Mouse (Mus musculus) hindbrain, postnatal 0 days (tissue): ENCODE results near the gene Bicc1. TPM values are rescaled to one million over a fixed set of nuclear protein-coding genes. Genes with fewer than 3 reads are reported as not detected.

ENCODE experiments used
- ATAC-seq: fragments of 200-750 bp; cut with Nextera tagmentation; 2 replicates; pipeline ENCODE4 v1.8.0; 2017; ENCODE audit warnings: mild to moderate bottlenecking, moderate TSS enrichment, moderate library complexity
- DNase-seq: peaks from one replicate; pipeline ENCODE4 v3.0.0-alpha.2; 2015; ENCODE audit warnings: low spot score
- H3K27ac ChIP-seq: fragments of 300-500 bp; sonication (generic); 2 replicates; pipeline ENCODE4 v1.5.1; 2014; ENCODE audit warnings: mild to moderate bottlenecking
- H3K27me3 ChIP-seq: fragments of 300-500 bp; sonication (generic); 2 replicates; pipeline ENCODE4 v1.6.1; 2014; ENCODE audit warnings: low read length, mixed read lengths; ENCODE audit not compliant: insufficient read depth
- H3K36me3 ChIP-seq: fragments of 300-500 bp; sonication (generic); 2 replicates; pipeline ENCODE4 v1.6.1; 2014; ENCODE audit warnings: low read length, mixed read lengths; ENCODE audit not compliant: insufficient read depth
- H3K4me1 ChIP-seq: fragments of 300-500 bp; sonication (generic); 2 replicates; pipeline ENCODE4 v1.6.1; 2014; ENCODE audit warnings: antibody characterized with exemption, low read length, mixed read lengths; ENCODE audit not compliant: insufficient read depth
- H3K4me2 ChIP-seq: fragments of 300-500 bp; sonication (generic); 2 replicates; pipeline ENCODE4 v1.6.1; 2014; ENCODE audit warnings: low read depth, mild to moderate bottlenecking, low read length, moderate library complexity, mixed read lengths
- H3K4me3 ChIP-seq: fragments of 300-500 bp; sonication (generic); 2 replicates; pipeline ENCODE4 v1.5.1; 2014; ENCODE audit warnings: low read length
- H3K9ac ChIP-seq: fragments of 300-500 bp; sonication (generic); replicated peaks from 2 replicates; pipeline ENCODE4 v1.6.1; 2014; ENCODE audit warnings: mild to moderate bottlenecking, low read length, moderate library complexity, mixed read lengths
- H3K9me3 ChIP-seq: fragments of 300-500 bp; sonication (generic); 2 replicates; pipeline ENCODE4 v1.6.1; 2016; ENCODE audit warnings: low read length, mixed read lengths
- CTCF ChIP-seq: IDR thresholded peaks from 2 replicates; pipeline ENCODE4 v1.5.1; 2016; ENCODE audit warnings: antibody characterized with exemption, control low read depth, low read depth
- WGBS: fragments of 180-500 bp; shearing (Covaris S2); extraction: QIAGEN DNeasy Blood & Tissue Kit; methylation state at CpG from one replicate; pipeline ENCODE4 v1.1.7; 2014; 5-methylcytosine and 5-hydroxymethylcytosine counted together
- polyA plus RNA-seq: library from polyadenylated mRNA; unstranded; fragments of >200 nt; fragmentation: Nextera tagmentation; extraction: Ambion mirVana; gene quantifications from 2 replicates; pipeline ENCODE4 v1.2.1, GENCODE M21; 2015
- total RNA-seq: library from RNA; depleted of rRNA; stranded (reverse); fragments of >200 nt; gene quantifications from 2 replicates; pipeline ENCODE4 v1.2.3, GENCODE M21; 2014; rRNA removed

Bicc1 gene
- total RNA-seq (2.9 and 5.1 TPM in 2 replicates), polyA plus RNA-seq (5.2 and 6.5 TPM in 2 replicates)

DNA sequence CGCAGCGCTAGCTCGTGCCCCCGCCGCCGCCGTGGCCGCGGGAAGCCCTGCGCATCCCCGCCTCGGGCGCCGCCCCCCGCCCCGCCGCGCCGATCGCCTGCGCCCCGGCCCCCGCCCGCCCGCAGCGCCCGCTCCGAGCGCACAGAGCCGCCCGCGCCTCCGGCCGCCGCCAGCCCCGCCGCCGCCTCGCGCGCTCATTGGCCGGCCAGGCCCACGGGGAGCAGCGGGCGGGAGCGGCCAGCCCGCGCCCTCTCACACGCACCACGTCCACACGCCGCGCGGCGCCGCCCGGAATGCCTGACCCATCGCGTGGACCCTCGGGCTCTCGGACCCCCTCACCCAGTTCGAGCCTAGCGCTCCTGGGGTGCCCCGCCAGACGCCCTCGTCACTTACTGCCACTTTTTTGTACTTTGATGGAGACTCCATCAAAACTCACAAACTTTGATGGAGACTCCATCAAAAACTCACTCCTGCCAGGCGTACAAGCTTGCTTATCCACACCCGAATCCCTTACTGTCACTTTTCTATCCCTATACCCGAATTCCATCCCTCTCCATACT lies at the start of gene Bicc1:
TSS of gene Bicc1 (minus strand) at position 25 of the 560 bp plus-strand sequence.
- H3K4me2 ChIP-seq = peak within 1 kb of the TSS; percentile 97
- DNase-seq = peak; percentile 64
- H3K9ac ChIP-seq = peak within 1 kb of the TSS; percentile 53
- WGBS = 1% methylated on average over 55 of the region's 69 CpGs
- H3K4me3 ChIP-seq = peak within 1 kb of the TSS; percentile 66
- H3K27ac ChIP-seq = peak within 1 kb of the TSS; percentile 62; the same call in 1 of the 2 replicates
- H3K36me3 ChIP-seq = no peaks in the 10 kb centered on the region
- no peak for TF ChIP-seq CTCF
- H3K4me1 ChIP-seq = no peaks in the 10 kb centered on the region
- no peaks in the 10 kb centered on the region for H3K27me3 ChIP-seq
- no peaks in the 10 kb centered on the region for H3K9me3 ChIP-seq
- ATAC-seq = peak; percentile 91

DNA sequence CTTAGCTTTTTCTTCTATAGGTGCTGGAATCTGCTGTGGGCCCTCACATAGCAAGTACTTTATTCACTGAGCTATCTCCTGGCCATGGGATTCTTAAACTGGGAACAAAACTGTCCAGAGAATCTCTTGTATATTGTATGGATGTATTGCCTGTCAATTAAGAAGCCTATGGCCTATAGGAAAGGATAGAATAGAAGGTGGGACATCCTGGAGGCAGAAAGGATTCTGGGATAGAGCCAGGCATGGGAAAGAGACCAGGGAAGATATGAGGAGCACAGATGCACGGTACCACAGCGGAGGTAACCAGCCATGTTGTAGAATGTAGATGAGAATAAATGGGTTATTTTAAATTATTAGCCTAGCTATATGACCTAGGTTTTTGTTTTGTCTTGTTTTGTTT lies 42.0 kb upstream of the Bicc1 start:
- Histone ChIP-seq H3K9me3 (no peaks in the 10 kb centered on the region), H3K9ac (no peak overlapping the region), H3K27ac (0 out of 2 replicates have a peak overlapping the region, but pooled peaks have one; percentile 48), H3K4me2 (no peak overlapping the region), H3K4me1 (no peaks in the 10 kb centered on the region), H3K36me3 (no peaks in the 10 kb centered on the region), H3K4me3 (no peak overlapping the region), H3K27me3 (no peaks in the 10 kb centered on the region)
- DNase-seq = no peak
- 94% methylated on average over 2 of the region's 2 CpGs for WGBS
- ATAC-seq = no peak
- no peak for TF ChIP-seq CTCF

DNA sequence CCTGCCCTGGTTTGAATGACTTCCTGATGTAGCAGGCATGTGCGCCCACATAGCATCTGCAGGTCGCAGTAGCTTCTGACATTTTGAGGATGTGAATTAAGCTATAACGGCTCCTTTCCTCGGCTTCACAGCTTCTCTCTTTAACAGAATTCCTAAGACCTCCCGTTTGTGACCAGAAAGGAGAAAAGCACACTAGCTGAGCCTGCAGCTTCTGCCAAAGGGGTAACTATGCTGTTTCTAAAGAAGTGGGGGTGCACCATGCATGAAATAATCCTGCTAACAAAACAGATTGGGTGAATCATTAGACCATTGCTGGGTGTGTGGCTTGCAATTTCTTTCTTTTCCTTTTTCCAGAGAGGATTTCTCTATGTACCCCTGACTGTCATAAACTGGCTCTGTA lies 41.5 kb upstream of the Bicc1 start:
- Histone ChIP-seq H3K4me2 (no peak overlapping the region), H3K4me3 (no peak overlapping the region), H3K9ac (no peak overlapping the region), H3K27me3 (no peaks in the 10 kb centered on the region), H3K36me3 (no peaks in the 10 kb centered on the region), H3K4me1 (no peaks in the 10 kb centered on the region), H3K9me3 (no peaks in the 10 kb centered on the region), H3K27ac (peak overlapping the region; percentile 48; the same call in 1 of the 2 replicates)
- DNase-seq = peak; percentile 28
- no peak for TF ChIP-seq CTCF
- no peak for ATAC-seq
- 31% methylated on average over 5 of the region's 5 CpGs for WGBS

DNA sequence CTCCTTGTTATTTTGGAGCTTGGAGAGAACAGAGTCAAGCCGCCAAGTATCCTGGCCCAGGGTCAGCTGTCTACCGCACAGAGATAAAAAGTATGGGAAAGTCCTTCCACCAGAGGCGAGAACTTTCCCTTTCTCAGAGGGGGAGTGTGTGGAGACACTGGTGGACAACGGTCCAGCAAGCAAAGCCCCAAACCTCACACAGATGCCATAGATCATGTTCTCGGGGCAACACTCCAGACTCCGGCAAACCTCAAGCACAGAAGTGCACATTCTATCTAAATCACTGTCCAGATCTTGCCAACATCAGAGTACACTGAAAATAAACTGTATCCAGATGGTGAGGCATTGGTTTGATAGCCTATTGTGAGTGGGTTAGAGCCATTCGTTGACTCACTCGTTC lies 39.2 kb upstream of the Bicc1 start:
- no peak overlapping the region for H3K4me3 ChIP-seq
- no peak overlapping the region for H3K4me2 ChIP-seq
- TF ChIP-seq CTCF = no peak
- H3K27ac ChIP-seq = no peak overlapping the region
- no peaks in the 10 kb centered on the region for H3K36me3 ChIP-seq
- DNase-seq (no peak), ATAC-seq (no peak)
- WGBS = 87% methylated on average over 8 of the region's 8 CpGs
- no peaks in the 10 kb centered on the region for H3K9me3 ChIP-seq
- H3K27me3 ChIP-seq = no peaks in the 10 kb centered on the region
- no peaks in the 10 kb centered on the region for H3K4me1 ChIP-seq
- no peak overlapping the region for H3K9ac ChIP-seq

DNA sequence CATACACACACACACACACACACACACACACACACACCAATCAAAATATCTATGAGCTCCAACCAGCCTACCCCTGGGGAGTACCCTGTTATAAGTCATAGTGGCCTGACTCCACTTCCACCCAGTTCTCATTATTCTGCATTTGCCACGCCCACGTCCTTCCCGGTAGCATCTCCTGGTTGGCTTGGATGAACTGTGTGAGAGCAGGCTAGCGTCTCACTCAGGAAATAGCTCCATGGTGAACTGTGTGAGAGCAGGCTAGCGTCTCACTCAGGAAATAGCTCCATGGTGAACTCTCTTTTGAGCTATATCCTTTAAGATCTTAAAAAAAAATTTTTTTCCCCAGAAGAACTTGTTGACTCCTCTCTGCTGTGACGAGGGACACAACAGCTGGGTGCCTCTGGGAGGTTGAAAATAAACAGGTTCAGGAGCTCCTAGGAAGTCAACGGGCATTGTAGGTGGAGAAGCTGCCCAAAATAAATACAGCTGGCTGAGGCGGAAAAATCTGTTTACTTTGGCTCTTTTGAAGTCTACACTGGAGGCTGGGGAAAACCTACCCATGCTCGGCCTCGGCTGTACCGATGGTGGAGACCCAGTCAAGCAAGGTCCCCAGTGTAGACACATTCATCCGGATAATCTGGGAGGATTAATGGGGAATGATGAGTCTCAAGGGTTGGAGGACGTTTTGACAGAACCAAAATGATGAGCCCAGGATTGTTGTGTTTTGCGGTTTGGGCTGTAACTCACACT lies 37.7 kb upstream of the Bicc1 start:
- WGBS = 78% methylated on average over 14 of the region's 14 CpGs
- ATAC-seq = no peak
- no peak overlapping the region for H3K9ac ChIP-seq
- no peaks in the 10 kb centered on the region for H3K27me3 ChIP-seq
- TF ChIP-seq CTCF = no peak
- no peak overlapping the region for H3K27ac ChIP-seq
- H3K4me1 ChIP-seq = no peaks in the 10 kb centered on the region
- no peak overlapping the region for H3K4me3 ChIP-seq
- H3K36me3 ChIP-seq = no peaks in the 10 kb centered on the region
- DNase-seq = no peak
- no peaks in the 10 kb centered on the region for H3K9me3 ChIP-seq
- no peak overlapping the region for H3K4me2 ChIP-seq

DNA sequence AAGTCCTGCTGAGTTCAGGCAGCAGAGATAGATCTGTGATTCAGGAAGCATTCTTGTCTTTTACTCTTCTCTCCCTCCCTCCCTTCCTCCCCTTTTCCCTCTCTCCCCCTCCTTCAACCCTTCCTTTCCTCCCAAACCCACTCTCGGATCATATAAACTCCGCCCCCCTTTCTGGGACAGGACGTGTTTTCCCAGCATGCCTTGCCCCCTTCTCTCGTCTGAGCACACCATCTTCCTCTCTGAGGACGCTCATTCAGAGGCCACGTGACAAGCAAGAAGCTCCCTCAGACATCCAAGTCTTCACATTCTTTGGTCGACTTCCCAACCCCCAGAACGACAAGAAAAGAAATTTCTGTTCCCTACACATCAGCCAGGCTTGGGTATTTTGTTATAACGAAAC lies 36.0 kb upstream of the Bicc1 start:
- no peak overlapping the region for H3K4me3 ChIP-seq
- H3K9me3 ChIP-seq = peaks cover 4% of the 10 kb centered on the region; the same call in 1 of the 2 replicates
- H3K4me2 ChIP-seq = 0 out of 2 replicates have a peak overlapping the region, but pooled peaks have one; percentile 8
- H3K27me3 ChIP-seq = no peaks in the 10 kb centered on the region
- H3K27ac ChIP-seq = no peak overlapping the region
- no peak overlapping the region for H3K9ac ChIP-seq
- DNase-seq (no peak), ATAC-seq (peak; percentile 64; the same call in 1 of the 2 replicates)
- no peaks in the 10 kb centered on the region for H3K36me3 ChIP-seq
- no peak for TF ChIP-seq CTCF
- 44% methylated on average over 9 of the region's 9 CpGs for WGBS
- H3K4me1 ChIP-seq = no peaks in the 10 kb centered on the region
